Mouse (Mus musculus) ES-E14 (cell line): Measurements from ENCODE around the gene Lbx1.

ENCODE experiments used
- CHD2 ChIP-seq: IDR thresholded peaks from 2 replicates; pipeline ENCODE4 v1.6.1; 2014; ENCODE audit warnings: mild to moderate bottlenecking, low read depth, low read length, inconsistent platforms
- HCFC1 ChIP-seq: IDR thresholded peaks from 2 replicates; pipeline ENCODE4 v1.6.1; 2012; ENCODE audit warnings: low read length, inconsistent platforms, borderline replicate concordance; ENCODE audit not compliant: insufficient read depth
- MAFK ChIP-seq: IDR thresholded peaks from 2 replicates; pipeline ENCODE4 v1.6.1; 2014; ENCODE audit warnings: mild to moderate bottlenecking, low read depth, low read length, inconsistent platforms; ENCODE audit not compliant: insufficient read depth
- ZC3H11A ChIP-seq: IDR thresholded peaks from 2 replicates; pipeline ENCODE4 v1.6.1; 2012; ENCODE audit warnings: low read depth, mild to moderate bottlenecking, inconsistent platforms, low read length, borderline replicate concordance
- ZNF384 ChIP-seq: IDR thresholded peaks from 2 replicates; pipeline ENCODE4 v1.6.1; 2012; ENCODE audit warnings: low read depth, low read length, inconsistent platforms

- no peak for TF ChIP-seq ZNF384
- TF ChIP-seq ZC3H11A, result no peak
- TF ChIP-seq CHD2, result no peak
- no peak for TF ChIP-seq HCFC1
- no peak for TF ChIP-seq MAFK
Measured at GRCm38 (mm10) chr19:45196967-45197366, 38.6 kb downstream of the Lbx1 start.
